Comparison of ENCODE assay signal across 20 mouse cellular contexts in genomic region chr11:116690701-116691575, GRCm38 (mm10). TPM values are rescaled to one million over a fixed set of nuclear protein-coding genes. Genes with fewer than 3 reads are reported as not detected.
DNase-seq lines count a peak whose midpoint lies in the region; ATAC-seq and TF ChIP-seq lines count a peak whose summit lies in the region.
"Had no signal": no experiment of that assay in that cellular context is flagged by ENCODE, and none has a peak within 500 bp of the region (broad histone marks: within the 10 kb centered on the region; RNA-seq: fewer than 3 reads in every experiment).

No protein-coding gene starts in this region.

- H3K27ac ChIP-seq in intestine, postnatal 0 days (ENCODE audit: low read depth, low read length), result peak overlapping the region; percentile 58
- H3K27ac ChIP-seq: embryonic facial prominence, embryonic 13.5 days; heart, embryonic 13.5 days; liver, embryonic 12.5 days had no signal

- H3K9me3 ChIP-seq in intestine, postnatal 0 days (ENCODE audit: control insufficient read depth), result no peaks in the 10 kb centered on the region
- H3K9me3 ChIP-seq: embryonic facial prominence, embryonic 13.5 days; heart, embryonic 13.5 days; liver, embryonic 12.5 days had no signal

- ATAC-seq in intestine, postnatal 0 days, result peak; percentile 66
- ATAC-seq: forebrain, embryonic 16.5 days; hindbrain, embryonic 16.5 days; liver, embryonic 12.5 days had no signal

- peak; percentile 62 for DNase-seq in lung, postnatal 36 days
- no peak for DNase-seq in lung, postnatal 25 days (ENCODE audit: low spot score)
- DNase-seq in retina, adult 2 months (ENCODE audit: low read depth, low spot score), result peak; percentile 75
- DNase-seq in thymus, postnatal 4 days, result no peak
- no peak for DNase-seq in frontal cortex, adult 2 months (ENCODE audit: extremely low spot score in 1 of 2, low spot score in 1 of 2)
- no peak for DNase-seq in adrenal gland, postnatal 36 days
- DNase-seq: adrenal gland, adult 8-10 months; cerebellum, adult 2 months; heart, adult 11 months; heart, postnatal 4 days; left cerebral cortex, postnatal 4 days; lung, embryonic 14.5 days had no signal

- no peak overlapping the region for H3K4me3 ChIP-seq in intestine, postnatal 0 days (ENCODE audit: low read depth, low read length)
- H3K4me3 ChIP-seq: embryonic facial prominence, embryonic 13.5 days; heart, embryonic 13.5 days; liver, embryonic 12.5 days had no signal

- TF ChIP-seq CTCF in intestine, postnatal 0 days (IDR thresholded peaks at IDR 0.05; ENCODE audit: low read depth), result no peak

- H3K9ac ChIP-seq in intestine, postnatal 0 days (ENCODE audit: low read depth, low read length), result no peak overlapping the region
- H3K9ac ChIP-seq: embryonic facial prominence, embryonic 13.5 days; heart, embryonic 13.5 days; liver, embryonic 12.5 days; lung, embryonic 14.5 days had no signal

- H3K36me3 ChIP-seq in intestine, postnatal 0 days (ENCODE audit: control insufficient read depth, insufficient read depth), result no peaks in the 10 kb centered on the region; the same call in 1 of the 2 replicates
- H3K36me3 ChIP-seq: liver, embryonic 12.5 days had no signal

- no peaks in the 10 kb centered on the region for H3K27me3 ChIP-seq in intestine, postnatal 0 days (replicated peaks; ENCODE audit: control insufficient read depth, insufficient read depth, low read length)

- peak overlapping the region; percentile 10 for H3K4me2 ChIP-seq in intestine, postnatal 0 days (replicated peaks; ENCODE audit: low read depth)
- H3K4me2 ChIP-seq: embryonic facial prominence, embryonic 13.5 days; heart, embryonic 13.5 days; liver, embryonic 12.5 days; lung, embryonic 14.5 days had no signal

- H3K4me1 ChIP-seq in intestine, postnatal 0 days (replicated peaks; ENCODE audit: control insufficient read depth, insufficient read depth, low read length), result peaks cover 4% of the 10 kb centered on the region; the same call in 1 of the 2 replicates

- WGBS in intestine, postnatal 0 days, result 27% methylated on average over 18 of the region's 18 CpGs

RNA-seq across cellular contexts. Expression of gene Cygb, which starts 36.8 kb away (rescaled TPM):
- 17.5 and 20.2 TPM in 2 replicates for polyA plus RNA-seq in intestine, postnatal 0 days (2015; fragmentation: Nextera tagmentation; extraction: Ambion mirVana)
- polyA plus RNA-seq in frontal cortex, adult 2 months (2012; rRNA removed), result 55.3 and 57.6 TPM in 2 replicates
- 10 to 100 TPM; 25.0 to 36.5 TPM for total RNA-seq in adrenal gland, postnatal 36 days (2021)
- total RNA-seq: megakaryocyte, adult 5-6 weeks had no signal

RNA-seq across cellular contexts. Expression of gene Prcd, which starts 37.6 kb away (rescaled TPM):
- 0.84 and 1.1 TPM in 2 replicates for polyA plus RNA-seq in intestine, postnatal 0 days (2015; fragmentation: Nextera tagmentation; extraction: Ambion mirVana)
- 5.7 and 6.4 TPM in 2 replicates for polyA plus RNA-seq in frontal cortex, adult 2 months (2012; rRNA removed)
- 10 to 100 TPM in 1 of 2 experiments, 1 to 10 TPM in 1; 9.6 to 14.1 TPM for total RNA-seq in adrenal gland, postnatal 36 days (2021)
- total RNA-seq: megakaryocyte, adult 5-6 weeks; midbrain, postnatal 0 days had no signal

Comparison
In these comparisons a context has a peak if more than half of its experiments do, and no peak if none do; other contexts are left out.
1. DNase-seq: peak in lung, postnatal 36 days (single experiment) and retina, adult 2 months (single experiment); none in lung, postnatal 25 days (single experiment), thymus, postnatal 4 days (single experiment), frontal cortex, adult 2 months (0 of 2) and adrenal gland, postnatal 36 days (0 of 2).